Mouse (Mus musculus) heart, adult 9 months (tissue): ENCODE measurements around the gene Hist1h2bj.
"Not testable (repeated sequence)": the region's sequence is repeated elsewhere in the genome, so short reads cannot be mapped to it uniquely, and the experiment has no call there.

Experiments used
- DNase-seq, 2 experiments: peaks; one replicate each; pipeline ENCODE4 v3.0.0; 2022; ENCODE audit warnings: low spot score in 2 of 2

The Hist1h2bj gene

DNA sequence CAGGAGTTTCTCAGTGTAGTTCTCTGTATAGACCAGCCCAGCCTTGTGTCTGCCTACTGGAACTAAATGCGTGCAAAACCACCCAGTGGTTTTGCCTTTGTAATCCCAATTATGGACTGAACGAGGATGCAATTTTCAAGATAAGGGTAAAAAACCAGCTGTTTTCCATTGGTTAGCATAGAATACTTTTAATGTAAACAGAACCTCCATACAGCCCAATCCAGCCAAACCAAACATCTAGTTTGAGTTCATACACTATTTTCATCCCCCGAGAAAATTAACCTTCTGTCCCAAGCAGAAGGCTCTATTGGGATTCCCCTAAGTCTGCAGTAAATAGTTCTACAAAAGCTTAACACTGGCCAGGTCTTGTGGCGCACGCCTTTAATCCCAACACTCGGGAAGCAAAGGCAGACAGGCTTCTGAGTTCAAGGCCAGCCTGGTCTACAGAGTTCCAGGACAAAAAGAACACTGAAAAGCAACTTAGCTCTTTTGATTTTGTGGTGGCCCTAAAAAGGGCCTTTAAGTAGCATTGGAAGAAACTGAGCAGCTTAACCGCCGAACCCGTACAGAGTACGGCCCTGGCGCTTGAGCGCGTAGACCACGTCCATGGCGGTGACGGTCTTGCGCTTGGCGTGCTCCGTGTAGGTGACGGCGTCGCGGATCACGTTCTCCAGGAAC is 2.4 kb upstream of the Hist1h2bj start:
- no peak for DNase-seq

DNA sequence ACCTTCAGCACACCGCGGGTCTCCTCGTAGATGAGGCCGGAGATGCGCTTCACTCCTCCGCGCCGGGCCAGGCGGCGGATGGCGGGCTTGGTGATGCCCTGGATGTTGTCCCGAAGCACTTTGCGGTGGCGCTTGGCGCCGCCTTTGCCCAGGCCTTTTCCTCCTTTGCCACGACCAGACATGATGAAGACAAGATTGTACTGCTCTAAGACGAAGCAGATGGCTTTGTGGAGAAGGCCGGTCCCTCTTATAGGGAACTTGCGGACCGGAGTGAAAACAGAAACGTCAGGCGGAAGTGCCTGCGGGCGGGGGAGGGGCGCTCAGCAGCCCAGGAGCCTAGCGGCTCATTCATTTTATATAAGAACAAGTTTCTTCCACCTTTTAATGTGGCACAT is 1.9 kb upstream of the Hist1h2bj start, which contains the start of gene Hist1h4i:
Gene Hist1h4i (minus strand): TSS at position 221 of the 395 bp plus-strand sequence.
- DNase-seq = peak; percentile 95

- no peak for DNase-seq
These were observed 1.1 kb upstream of the Hist1h2bj start for GRCm38 (mm10) chr13:22041651-22042567.

- DNase-seq = no peak
These were observed 753 bp downstream of the Hist1h2bj start for GRCm38 (mm10) chr13:22043503-22044431.

DNA sequence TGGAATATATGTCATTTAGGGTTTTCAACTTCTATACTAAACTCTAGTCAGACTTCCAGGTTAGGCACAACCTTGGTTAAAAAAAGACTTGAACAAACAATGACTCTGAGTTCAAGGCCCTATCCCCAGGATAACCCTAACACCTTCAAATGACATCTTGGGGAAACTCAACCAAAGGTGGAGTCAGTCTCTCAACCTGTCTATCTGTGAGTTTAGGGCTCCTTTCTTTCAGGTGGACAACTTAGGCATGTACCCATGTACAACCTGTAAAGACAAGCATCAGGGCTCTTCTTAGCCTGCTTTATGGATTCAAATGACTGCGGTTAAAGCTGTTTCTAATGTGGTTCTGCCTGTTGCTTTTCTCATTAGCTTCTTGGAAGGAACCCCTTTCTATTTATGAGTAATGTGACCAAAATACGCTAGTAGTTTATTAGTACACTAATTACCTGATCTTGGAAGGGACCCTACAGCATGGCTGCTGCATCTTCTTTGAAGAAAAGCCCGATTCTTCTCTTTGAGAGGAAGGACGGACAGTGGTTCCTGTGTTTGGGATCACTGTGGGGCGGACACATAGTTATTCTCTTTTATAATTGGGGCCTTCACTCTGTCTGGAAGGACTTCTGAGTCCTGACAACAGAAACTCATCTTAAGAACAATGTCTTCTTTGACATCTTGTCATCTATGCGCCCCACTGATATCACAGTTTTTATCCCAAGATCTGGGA is 1.6 kb downstream of the Hist1h2bj start:
- DNase-seq = no peak

GRCm38 (mm10) chr13:22045311-22045710 is 2.3 kb downstream of the Hist1h2bj start:
- no peak for DNase-seq

- no peak for DNase-seq
These were observed 6.0 kb downstream of the Hist1h2bj start for GRCm38 (mm10) chr13:22049041-22049440.

DNA sequence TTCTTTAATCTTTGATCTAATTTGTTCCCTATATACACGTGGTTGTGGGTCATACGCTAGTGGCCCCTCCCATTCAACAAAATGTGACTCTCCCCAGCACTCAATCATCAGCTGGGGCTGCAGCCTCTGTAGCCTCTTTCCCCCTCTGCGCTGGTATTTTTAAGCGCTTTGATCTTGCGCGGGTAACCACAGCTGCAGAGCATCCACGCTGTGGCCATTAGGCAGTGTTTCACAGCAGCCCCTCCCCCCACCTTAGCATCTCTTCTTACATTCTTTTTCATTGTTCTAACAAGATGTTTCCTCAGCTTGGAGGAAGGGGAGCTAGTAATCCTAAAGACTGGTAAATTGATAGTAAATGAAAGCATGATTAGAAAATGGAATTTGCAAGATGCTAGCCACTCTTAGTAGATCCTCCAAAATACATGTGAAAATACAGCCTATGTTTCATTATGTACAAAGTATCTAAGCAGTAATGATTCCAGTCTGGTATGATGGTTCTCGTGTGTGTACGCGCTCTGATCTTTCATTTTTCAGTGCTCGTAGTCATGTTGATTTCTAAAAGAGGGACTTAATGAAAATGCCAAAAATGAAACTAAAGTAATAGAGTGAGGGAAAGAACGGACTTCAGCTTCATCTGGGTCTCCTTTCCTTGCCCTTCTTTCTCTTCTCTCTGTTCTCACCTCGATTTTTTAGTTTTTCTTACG is 6.9 kb downstream of the Hist1h2bj start:
- no peak for DNase-seq

- peak; percentile 88 for DNase-seq
These were observed 7.8 kb downstream of the Hist1h2bj start for GRCm38 (mm10) chr13:22050591-22051522.

GRCm38 (mm10) chr13:22051523-22051859 is 8.5 kb downstream of the Hist1h2bj start:
- DNase-seq = no peak

DNA sequence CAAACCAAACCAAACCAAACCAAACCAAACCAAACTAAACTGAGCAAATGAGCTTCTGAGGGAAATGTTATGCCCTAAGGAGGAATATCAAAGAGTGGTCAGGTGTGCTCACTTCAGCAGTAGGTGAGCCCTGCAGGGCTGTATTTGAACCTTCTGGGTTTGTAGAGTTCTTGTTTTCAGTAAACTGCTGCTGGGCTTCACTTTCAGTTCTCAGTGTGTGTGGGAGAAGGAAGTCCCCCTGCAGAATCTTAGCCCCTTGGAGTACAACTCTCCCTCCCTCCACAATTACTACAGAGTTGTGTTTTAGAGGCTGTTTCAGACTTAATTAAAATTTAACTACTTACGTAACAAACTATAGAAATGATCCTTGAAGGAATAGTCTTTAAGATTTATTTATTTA is 10.7 kb downstream of the Hist1h2bj start:
- DNase-seq = no peak

GRCm38 (mm10) chr13:22061422-22061821 is 18.4 kb downstream of the Hist1h2bj start:
- no peak for DNase-seq

DNA sequence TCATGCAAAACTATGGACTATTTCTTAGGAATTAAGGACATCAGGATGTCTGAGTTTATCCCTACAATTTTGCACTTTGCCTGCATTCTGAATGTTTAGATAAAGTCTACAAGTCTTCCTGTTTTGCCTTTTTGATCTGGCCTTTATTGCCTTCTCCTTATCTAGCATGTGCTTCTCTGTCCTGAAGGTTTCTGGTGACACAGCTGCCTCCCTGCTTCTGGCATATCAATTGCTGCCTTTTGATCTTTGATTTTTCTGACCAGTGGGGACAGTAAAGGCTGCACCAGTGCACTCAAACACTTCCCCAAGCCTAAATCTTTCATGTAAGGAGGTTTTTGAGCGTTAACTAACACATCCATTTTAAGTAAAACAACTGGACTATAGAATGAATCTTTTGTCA is 20.5 kb downstream of the Hist1h2bj start:
- DNase-seq = no peak

DNA sequence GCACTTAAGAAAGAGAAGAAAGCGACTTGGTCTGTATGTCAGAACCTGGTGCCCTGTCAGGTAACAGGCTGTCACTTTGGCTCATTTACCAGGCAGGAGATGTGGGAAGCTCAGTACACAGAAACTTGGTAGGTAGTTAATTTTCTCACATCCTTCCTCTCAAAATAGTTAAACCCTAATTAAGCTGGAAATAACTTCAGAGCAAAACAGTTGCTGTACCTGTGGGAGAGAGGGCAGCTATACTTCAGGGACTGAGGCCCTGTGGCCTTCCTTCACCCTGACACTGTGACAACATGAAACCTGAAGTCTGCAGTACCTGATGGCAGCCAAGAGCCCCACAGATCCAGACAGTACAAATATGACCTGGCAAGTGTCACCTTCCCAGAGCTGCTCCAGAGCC is 41.1 kb downstream of the Hist1h2bj start, which contains the start of gene Vmn1r188:
Gene Vmn1r188 (plus strand): TSS at position 301 of the 400 bp plus-strand sequence.
- DNase-seq = not testable (repeated sequence)
